Mouse (Mus musculus) brain, embryonic 14.5 days (tissue): ENCODE results near the gene Rcor2.

Source experiments
- CTCF ChIP-seq: fragments of 200-500 bp; IDR thresholded peaks from 2 replicates; pipeline ENCODE4 v1.5.1; 2012; ENCODE audit warnings: inconsistent platforms, mild to moderate bottlenecking, moderate library complexity, borderline replicate concordance; ENCODE audit not compliant: insufficient read depth, insufficient read length; ENCODE audit errors: extremely low read depth
- POLR2A ChIP-seq: fragments of 200-500 bp; IDR thresholded peaks from 2 replicates; pipeline ENCODE4 v1.6.1; 2012; ENCODE audit warnings: mild to moderate bottlenecking, inconsistent platforms, borderline replicate concordance; ENCODE audit not compliant: poor library complexity, insufficient read depth, insufficient read length, severe bottlenecking; ENCODE audit errors: extremely low read depth

- TF ChIP-seq POLR2A, result no peak
- TF ChIP-seq CTCF, result no peak
These were observed 54.3 kb downstream of the Rcor2 start for GRCm38 (mm10) chr19:7321391-7321790.
